ENCODE assay signal across 9 mouse cellular contexts in the genomic region with DNA sequence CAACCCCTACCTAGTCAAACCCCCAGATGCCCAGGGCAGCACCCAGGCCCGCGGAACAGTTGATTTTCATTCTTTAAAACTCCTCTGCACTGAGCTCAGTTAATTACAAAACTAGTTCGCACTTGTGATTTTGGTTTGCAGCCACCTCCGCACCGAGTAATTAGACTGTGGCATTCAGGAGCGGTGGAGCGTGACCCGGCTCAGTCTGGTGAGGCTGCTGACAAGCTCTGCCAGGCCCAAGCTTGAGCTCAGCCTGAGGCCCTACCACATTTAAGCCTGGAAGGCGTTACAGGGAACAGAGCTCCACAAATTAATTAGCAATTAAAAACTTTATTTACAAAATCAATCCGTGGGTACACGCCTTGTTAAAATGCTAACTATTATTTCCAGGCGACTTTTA.
DNase-seq lines count a peak whose midpoint lies in the region; ATAC-seq lines count a peak whose summit lies in the region.
"Had no signal": no experiment of that assay in that cellular context is flagged by ENCODE, and none has a peak within 500 bp of the region (broad histone marks: within the 10 kb centered on the region; RNA-seq: fewer than 3 reads in every experiment).

No protein-coding gene starts in this region.

- peak; percentile 63 for DNase-seq in A20 (ENCODE audit: low read depth, low spot score)
- DNase-seq in embryo, embryonic 10.5 days (ENCODE audit: low spot score), result peak; percentile 41
- DNase-seq in hindbrain, embryonic 14.5 days (ENCODE audit: low spot score), result peak; percentile 55
- DNase-seq in layer of hippocampus, postnatal 36 days, result peak; percentile 44 to 57
- DNase-seq in adipocyte (ENCODE audit: low spot score), result no peak
- no peak for DNase-seq in heart, adult 8-10 months (ENCODE audit: low spot score)

- H3K4me2 ChIP-seq in hindbrain, embryonic 14.5 days (replicated peaks), result no peak overlapping the region
- no peak overlapping the region for H3K4me2 ChIP-seq in heart, embryonic 12.5 days
- H3K4me2 ChIP-seq: embryonic facial prominence, embryonic 12.5 days had no signal

- WGBS in hindbrain, embryonic 14.5 days, result 15% methylated on average over 12 of the region's 12 CpGs
- WGBS in heart, embryonic 12.5 days, result 73% methylated on average over 12 of the region's 12 CpGs

- ATAC-seq in hindbrain, embryonic 14.5 days (ENCODE audit: low FRiP score), result peak; percentile 68; the same call in 1 of the 2 replicates
- no peak for ATAC-seq in heart, embryonic 12.5 days (ENCODE audit: insufficient number of reproducible peaks, low FRiP score)
- ATAC-seq in erythroid progenitor cell, adult 5-6 weeks (replicated peaks; ENCODE audit: low FRiP score, poor library complexity, severe bottlenecking), result no peak

- H3K4me1 ChIP-seq in hindbrain, embryonic 14.5 days (replicated peaks; ENCODE audit: control insufficient read depth, insufficient read depth, low read length), result peaks cover 8% of the 10 kb centered on the region; the same call in 1 of the 2 replicates
- no peaks in the 10 kb centered on the region for H3K4me1 ChIP-seq in heart, embryonic 12.5 days (replicated peaks)
- H3K4me1 ChIP-seq: embryonic facial prominence, embryonic 12.5 days had no signal

- H3K4me3 ChIP-seq in hindbrain, embryonic 14.5 days (replicated peaks; ENCODE audit: low read length), result no peak overlapping the region
- H3K4me3 ChIP-seq in heart, embryonic 12.5 days, result no peak overlapping the region
- H3K4me3 ChIP-seq: embryonic facial prominence, embryonic 12.5 days had no signal

- no peak overlapping the region for H3K9ac ChIP-seq in hindbrain, embryonic 14.5 days
- no peak overlapping the region for H3K9ac ChIP-seq in heart, embryonic 12.5 days
- H3K9ac ChIP-seq: embryonic facial prominence, embryonic 12.5 days had no signal

- no peaks in the 10 kb centered on the region for H3K36me3 ChIP-seq in hindbrain, embryonic 14.5 days (replicated peaks; ENCODE audit: control insufficient read depth, insufficient read depth)
- H3K36me3 ChIP-seq in heart, embryonic 12.5 days, result no peaks in the 10 kb centered on the region
- H3K36me3 ChIP-seq: embryonic facial prominence, embryonic 12.5 days had no signal

- no peak overlapping the region for H3K27ac ChIP-seq in hindbrain, embryonic 14.5 days
- H3K27ac ChIP-seq in heart, embryonic 12.5 days (ENCODE audit: poor library complexity, severe bottlenecking), result no peak overlapping the region
- H3K27ac ChIP-seq: embryonic facial prominence, embryonic 12.5 days had no signal

- H3K27me3 ChIP-seq in hindbrain, embryonic 14.5 days (ENCODE audit: control insufficient read depth, insufficient read depth, low read length), result no peaks in the 10 kb centered on the region
- no peaks in the 10 kb centered on the region for H3K27me3 ChIP-seq in heart, embryonic 12.5 days (replicated peaks)
- H3K27me3 ChIP-seq: embryonic facial prominence, embryonic 12.5 days had no signal

- no peaks in the 10 kb centered on the region for H3K9me3 ChIP-seq in hindbrain, embryonic 14.5 days (ENCODE audit: control insufficient read depth, low read length)
- no peaks in the 10 kb centered on the region for H3K9me3 ChIP-seq in heart, embryonic 12.5 days (replicated peaks)
- H3K9me3 ChIP-seq: embryonic facial prominence, embryonic 12.5 days had no signal

Comparison
In these comparisons a context has a peak if more than half of its experiments do, and no peak if none do; other contexts are left out.
1. DNase-seq: peak in A20 (single experiment), embryo, embryonic 10.5 days (single experiment), hindbrain, embryonic 14.5 days (single experiment) and layer of hippocampus, postnatal 36 days (2 of 2); none in adipocyte (single experiment) and heart, adult 8-10 months (single experiment).